Mouse (Mus musculus) heart, adult 2 months (tissue): Measurements from ENCODE around the gene Tnip2. TPM values are rescaled to one million over a fixed set of nuclear protein-coding genes. Genes with fewer than 3 reads are reported as not detected.

Experiments
- DNase-seq, 2 experiments: peaks; one replicate each; pipeline ENCODE4 v3.0.0; 2021
- H3K27ac ChIP-seq: fragments of 200-600 bp; 2 replicates; pipeline ENCODE4 v1.8.1; 2022
- H3K27me3 ChIP-seq: fragments of 200-500 bp; 2 replicates; pipeline ENCODE4 v1.6.1; 2012; ENCODE audit warnings: mild to moderate bottlenecking, low read length, inconsistent platforms, mixed read lengths; ENCODE audit not compliant: control insufficient read depth, insufficient read depth
- H3K36me3 ChIP-seq: fragments of 200-500 bp; 2 replicates; pipeline ENCODE4 v1.6.1; 2012; ENCODE audit warnings: low read length, inconsistent platforms; ENCODE audit not compliant: control insufficient read depth, insufficient read depth
- H3K4me1 ChIP-seq: fragments of 200-500 bp; 2 replicates; pipeline ENCODE4 v1.6.1; 2011; ENCODE audit warnings: low read length; ENCODE audit not compliant: control insufficient read depth, insufficient read depth
- H3K4me3 ChIP-seq: fragments of 200-600 bp; 2 replicates; pipeline ENCODE4 v1.8.1; 2022
- H3K79me2 ChIP-seq: fragments of 200-500 bp; replicated peaks from 2 replicates; pipeline ENCODE4 v1.6.1; 2012; ENCODE audit warnings: mild to moderate bottlenecking, inconsistent platforms, low read length, moderate library complexity, mixed read lengths; ENCODE audit not compliant: control insufficient read depth, insufficient read depth
- H3K9ac ChIP-seq: fragments of 200-500 bp; 2 replicates; pipeline ENCODE4 v1.6.1; 2012; ENCODE audit warnings: low read depth, mild to moderate bottlenecking, control low read depth, inconsistent platforms, low read length, mixed read lengths
- CTCF ChIP-seq: fragments of 200-600 bp; IDR thresholded peaks from 2 replicates; pipeline ENCODE4 v1.8.1; 2022; ENCODE audit warnings: antibody characterized with exemption, mild to moderate bottlenecking, moderate library complexity
- EP300 ChIP-seq: fragments of 200-500 bp; IDR thresholded peaks from 2 replicates; pipeline ENCODE4 v1.6.1; 2011; ENCODE audit warnings: low read depth, low read length, control low read depth; ENCODE audit not compliant: insufficient read depth
- POLR2A ChIP-seq: fragments of 200-500 bp; IDR thresholded peaks from 2 replicates; pipeline ENCODE4 v1.6.1; 2011; ENCODE audit warnings: mild to moderate bottlenecking, low read depth, low read length, control low read depth; ENCODE audit not compliant: insufficient read depth
- WGBS: fragments of 180-500 bp; shearing (Covaris S2); methylation state at CpG from one replicate; pipeline ENCODE4 v1.1.7; 2018; 5-methylcytosine and 5-hydroxymethylcytosine counted together
- intact Hi-C: fragments of 180-260 bp; cut with DNase I; formaldehyde crosslinking; loops from one replicate; pipeline ENCODE4 v1.15.1; 2025
- polyA plus RNA-seq: library from polyadenylated mRNA; depleted of rRNA; stranded (reverse); fragments of >200 nt; gene quantifications from 2 replicates; pipeline ENCODE4 v1.2.3, GENCODE M21; 2012; rRNA removed
- total RNA-seq, 2 experiments: library from RNA; stranded (reverse); gene quantifications; 2 replicates each; pipeline ENCODE4 v1.2.3; 2021

Tnip2 gene
- total and polyA plus RNA-seq, 3 experiments, result 5.9 to 12.5 (median 6.7) TPM

GRCm38 (mm10) chr5:34466079-34466478 lies 47.7 kb downstream of the Tnip2 start:
- 91% methylated on average over 1 of the region's 1 CpGs for WGBS
- no peak for DNase-seq
- no peaks in the 10 kb centered on the region for H3K4me1 ChIP-seq
- intact Hi-C loops, result no loop called here
- no peaks in the 10 kb centered on the region for H3K27me3 ChIP-seq
- H3K9ac ChIP-seq, result no peak overlapping the region
- no peaks in the 10 kb centered on the region; the same call in 1 of the 2 replicates for H3K79me2 ChIP-seq
- H3K36me3 ChIP-seq, result peaks cover 8% of the 10 kb centered on the region
- TF ChIP-seq POLR2A (no peak), EP300 (no peak), CTCF (no peak)
- no peak overlapping the region for H3K27ac ChIP-seq
- no peak overlapping the region for H3K4me3 ChIP-seq

- Histone ChIP-seq H3K4me1 (no peaks in the 10 kb centered on the region), H3K27me3 (no peaks in the 10 kb centered on the region), H3K9ac (no peak overlapping the region), H3K79me2 (no peaks in the 10 kb centered on the region), H3K36me3 (peaks cover 3% of the 10 kb centered on the region), H3K4me3 (no peak overlapping the region), H3K27ac (no peak overlapping the region)
- TF ChIP-seq CTCF (no peak), POLR2A (no peak), EP300 (no peak)
- intact Hi-C loops, result no loop called here
- DNase-seq, result no peak
- WGBS, result 91% methylated on average over 6 of the region's 6 CpGs
Observed at GRCm38 (mm10) chr5:34461841-34462240, 52.0 kb downstream of the Tnip2 start.

GRCm38 (mm10) chr5:34461294-34461693 lies 52.5 kb downstream of the Tnip2 start:
- no peak overlapping the region for H3K9ac ChIP-seq
- TF ChIP-seq EP300, result no peak
- TF ChIP-seq POLR2A, result no peak
- TF ChIP-seq CTCF, result no peak
- no peaks in the 10 kb centered on the region for H3K27me3 ChIP-seq
- no peak for DNase-seq
- WGBS, result 92% methylated on average over 4 of the region's 4 CpGs
- no peak overlapping the region for H3K27ac ChIP-seq
- intact Hi-C loops, result no loop called here
- H3K4me1 ChIP-seq, result no peaks in the 10 kb centered on the region
- peaks cover 2% of the 10 kb centered on the region for H3K36me3 ChIP-seq
- no peaks in the 10 kb centered on the region for H3K79me2 ChIP-seq
- H3K4me3 ChIP-seq, result no peak overlapping the region

- no peaks in the 10 kb centered on the region for H3K4me1 ChIP-seq
- 92% methylated on average over 1 of the region's 1 CpGs for WGBS
- no peaks in the 10 kb centered on the region for H3K27me3 ChIP-seq
- H3K9ac ChIP-seq, result no peak overlapping the region
- intact Hi-C loops, result no loop called here
- peaks cover 3% of the 10 kb centered on the region for H3K36me3 ChIP-seq
- no peak overlapping the region for H3K27ac ChIP-seq
- H3K4me3 ChIP-seq, result no peak overlapping the region
- no peaks in the 10 kb centered on the region for H3K79me2 ChIP-seq
- DNase-seq, result no peak
- no peak for TF ChIP-seq POLR2A
Observed at GRCm38 (mm10) chr5:34458994-34459393, 54.8 kb downstream of the Tnip2 start.

GRCm38 (mm10) chr5:34446207-34446606 lies 67.6 kb downstream of the Tnip2 start:
- intact Hi-C loops, result no loop called here
- Histone ChIP-seq H3K79me2 (peaks cover 4% of the 10 kb centered on the region; the same call in 1 of the 2 replicates), H3K27ac (no peak overlapping the region), H3K4me1 (no peaks in the 10 kb centered on the region), H3K27me3 (no peaks in the 10 kb centered on the region), H3K9ac (no peak overlapping the region), H3K4me3 (no peak overlapping the region), H3K36me3 (peaks cover 8% of the 10 kb centered on the region)
- TF ChIP-seq POLR2A, result no peak
- TF ChIP-seq CTCF, result no peak
- TF ChIP-seq EP300, result no peak
- WGBS, result 54% methylated on average over 9 of the region's 9 CpGs
- DNase-seq, result no peak

Other genes with a start within 250 kb of the Tnip2 start
- gene Zfyve28, start 225.5 kb downstream of the Tnip2 start, total RNA-seq, result under 1 TPM; 0.65 to 0.75 TPM
- gene Zfyve28, start 225.5 kb downstream of the Tnip2 start, polyA plus RNA-seq, result 1.3 and 1.7 TPM in 2 replicates
- not detected for gene Cfap99, start 225.4 kb downstream of the Tnip2 start, total RNA-seq
- not detected in 2 replicates for gene Cfap99, start 225.4 kb downstream of the Tnip2 start, polyA plus RNA-seq
- gene Rnf4, start 177.7 kb downstream of the Tnip2 start, total RNA-seq, result 10 to 100 TPM; 30.9 to 31.5 TPM
- gene Rnf4, start 177.7 kb downstream of the Tnip2 start, polyA plus RNA-seq, result 27.2 and 44.3 TPM in 2 replicates
- 10 to 100 TPM; 24.7 TPM for gene Fam193a, start 144.1 kb downstream of the Tnip2 start, total RNA-seq
- gene Fam193a, start 144.1 kb downstream of the Tnip2 start, polyA plus RNA-seq, result 23.6 and 31.3 TPM in 2 replicates
- gene Sh3bp2, start 11.8 kb upstream of the Tnip2 start, total RNA-seq, result 1 to 10 TPM; 2.7 to 3.1 TPM
- gene Sh3bp2, start 11.8 kb upstream of the Tnip2 start, polyA plus RNA-seq, result 3.7 and 4.4 TPM in 2 replicates
- gene Add1, start 59.7 kb upstream of the Tnip2 start, total RNA-seq, result 100 to 1,000 TPM; 129 TPM
- gene Add1, start 59.7 kb upstream of the Tnip2 start, polyA plus RNA-seq, result 116 and 147 TPM in 2 replicates
- gene Mfsd10, start 123.2 kb upstream of the Tnip2 start, total RNA-seq, result 1 to 10 TPM; 9.8 to 9.9 TPM
- 36.1 and 43.3 TPM in 2 replicates for gene Mfsd10, start 123.2 kb upstream of the Tnip2 start, polyA plus RNA-seq
- gene Nop14, start 146.2 kb upstream of the Tnip2 start, total RNA-seq, result 10 to 100 TPM; 11.4 to 11.8 TPM
- gene Nop14, start 146.2 kb upstream of the Tnip2 start, polyA plus RNA-seq, result 8.5 and 15.8 TPM in 2 replicates
- gene Grk4, start 146.4 kb upstream of the Tnip2 start, total RNA-seq, result under 1 TPM; 0.84 TPM
- gene Grk4, start 146.4 kb upstream of the Tnip2 start, polyA plus RNA-seq, result 0.74 and 1.3 TPM in 2 replicates
- gene Htt, start 247.7 kb upstream of the Tnip2 start, total RNA-seq, result 10 to 100 TPM; 11.5 to 12.0 TPM
- 6.5 and 11.0 TPM in 2 replicates for gene Htt, start 247.7 kb upstream of the Tnip2 start, polyA plus RNA-seq